Mouse (Mus musculus): ENCODE data around the gene 1700034J05Rik. TPM values are rescaled to one million over a fixed set of nuclear protein-coding genes. Genes with fewer than 3 reads are reported as not detected.

Gene 1700034J05Rik
- polyA plus RNA-seq, 1 experiment from 2014 or later = 0.14 TPM

DNA sequence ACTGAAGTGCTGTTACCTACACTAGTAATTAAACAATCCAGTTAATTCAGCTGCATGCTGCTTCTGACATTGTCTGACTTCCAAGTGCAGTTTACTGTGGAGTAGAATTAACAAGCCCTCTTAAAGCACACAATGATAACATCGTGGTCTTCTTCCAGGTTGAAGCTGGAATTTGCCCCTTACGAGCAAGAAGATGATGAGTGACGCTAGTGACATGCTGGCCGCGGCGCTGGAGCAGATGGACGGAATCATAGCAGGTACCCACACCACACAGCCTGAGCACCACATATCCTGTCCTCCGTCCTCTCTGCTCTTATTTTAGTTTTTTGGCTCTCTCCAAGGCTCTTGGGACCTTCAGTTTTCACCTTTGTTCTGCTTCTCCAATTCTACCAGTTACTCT, 22.2 kb upstream of the 1700034J05Rik start:
- no peak overlapping the region for H3K27ac ChIP-seq
- H3K36me3 ChIP-seq = no peaks in the 10 kb centered on the region; the same call in 1 of the 2 replicates
- no peak for DNase-seq (ENCODE audit: low spot score)
- no peaks in the 10 kb centered on the region for H3K9me3 ChIP-seq
- H3K27me3 ChIP-seq (ENCODE audit: insufficient read depth, poor library complexity, severe bottlenecking) = no peaks in the 10 kb centered on the region
- 89% methylated on average over 8 of the region's 8 CpGs for WGBS
- H3K4me3 ChIP-seq = no peak overlapping the region
- H3K4me1 ChIP-seq (replicated peaks) = peaks cover 15% of the 10 kb centered on the region; the same call in 1 of the 2 replicates

DNA sequence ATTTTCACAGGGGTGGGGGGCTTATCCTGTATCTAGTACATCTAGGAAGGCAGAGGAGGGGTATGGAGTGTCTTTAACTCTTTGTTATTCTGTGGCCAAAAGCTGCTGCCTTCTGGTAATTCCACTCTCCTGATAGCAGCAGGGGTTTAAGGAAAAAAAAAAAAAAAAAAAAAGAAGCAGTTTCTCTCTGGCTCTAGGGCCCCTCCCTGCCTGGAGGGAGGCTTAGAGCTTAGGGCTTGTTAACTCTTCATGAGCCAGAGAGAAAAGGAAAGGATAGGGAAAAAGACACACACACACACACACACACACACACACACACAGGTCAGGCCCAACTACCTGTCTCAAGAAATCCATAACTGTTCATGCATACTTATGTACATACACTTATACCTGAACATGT, 19.6 kb upstream of the 1700034J05Rik start:
- Histone ChIP-seq H3K9me3 (no peaks in the 10 kb centered on the region), H3K4me1 (replicated peaks) (0 out of 2 replicates have a peak, but pooled peaks cover under 1% of the 10 kb centered on the region), H3K27ac (no peak overlapping the region), H3K36me3 (no peaks in the 10 kb centered on the region), H3K4me3 (no peak overlapping the region), H3K27me3 (ENCODE audit: insufficient read depth, poor library complexity, severe bottlenecking) (no peaks in the 10 kb centered on the region)
- DNase-seq (ENCODE audit: low spot score) = no peak

DNA sequence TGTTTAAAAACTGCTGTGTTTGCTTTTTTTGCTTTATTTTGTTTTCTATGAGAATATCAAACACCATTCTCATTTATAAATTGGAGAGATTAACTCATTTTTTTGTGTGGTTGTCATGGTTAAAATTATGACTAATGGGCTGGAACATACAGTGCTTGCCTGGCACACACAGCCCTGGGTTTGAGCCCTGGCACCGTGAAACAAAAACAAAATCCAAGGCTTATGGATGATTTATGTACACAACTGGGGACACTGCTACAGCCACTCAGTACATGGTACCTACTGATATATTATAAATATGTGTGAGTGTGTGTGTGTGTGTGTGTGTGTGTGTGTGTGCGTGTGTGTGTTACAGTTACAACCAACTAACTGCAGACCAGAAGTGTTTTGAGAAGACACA, 19.2 kb upstream of the 1700034J05Rik start:
- H3K27me3 ChIP-seq (ENCODE audit: insufficient read depth, poor library complexity, severe bottlenecking) = no peaks in the 10 kb centered on the region
- WGBS = 71% methylated on average over 2 of the region's 2 CpGs

DNA sequence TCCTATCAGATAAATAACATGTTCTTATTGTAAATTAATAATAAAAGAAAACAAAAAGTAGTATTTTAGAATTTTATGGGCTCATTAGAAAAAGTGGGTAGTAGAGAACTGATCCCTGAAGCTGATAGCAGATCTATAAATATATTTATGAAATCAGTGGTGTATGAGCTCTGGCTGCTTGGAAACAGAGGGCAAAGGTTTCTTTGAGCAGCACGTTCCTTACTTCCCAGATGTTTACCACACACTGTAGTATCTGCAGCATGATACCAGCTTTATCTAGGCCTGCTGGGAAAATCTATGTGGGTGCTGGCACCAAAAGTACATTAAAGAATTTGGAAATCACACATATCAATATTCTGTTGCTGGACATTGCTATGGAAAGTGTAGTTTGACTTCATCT, 18.5 kb upstream of the 1700034J05Rik start:
- H3K36me3 ChIP-seq = no peaks in the 10 kb centered on the region
- H3K9me3 ChIP-seq = no peaks in the 10 kb centered on the region
- 63% methylated on average over 1 of the region's 1 CpGs for WGBS
- H3K27ac ChIP-seq = no peak overlapping the region
- H3K27me3 ChIP-seq (ENCODE audit: insufficient read depth, poor library complexity, severe bottlenecking) = no peaks in the 10 kb centered on the region
- no peak for DNase-seq (ENCODE audit: low spot score)
- no peaks in the 10 kb centered on the region for H3K4me1 ChIP-seq (replicated peaks)
- H3K4me3 ChIP-seq = no peak overlapping the region

More for the DNA sequence above, 19.2 kb upstream of the 1700034J05Rik start:
- no peaks in the 10 kb centered on the region for H3K36me3 ChIP-seq
- no peaks in the 10 kb centered on the region for H3K4me1 ChIP-seq (replicated peaks)
- no peaks in the 10 kb centered on the region for H3K9me3 ChIP-seq
- DNase-seq (ENCODE audit: low spot score) = no peak
- no peak overlapping the region for H3K27ac ChIP-seq
- no peak overlapping the region for H3K4me3 ChIP-seq

DNA sequence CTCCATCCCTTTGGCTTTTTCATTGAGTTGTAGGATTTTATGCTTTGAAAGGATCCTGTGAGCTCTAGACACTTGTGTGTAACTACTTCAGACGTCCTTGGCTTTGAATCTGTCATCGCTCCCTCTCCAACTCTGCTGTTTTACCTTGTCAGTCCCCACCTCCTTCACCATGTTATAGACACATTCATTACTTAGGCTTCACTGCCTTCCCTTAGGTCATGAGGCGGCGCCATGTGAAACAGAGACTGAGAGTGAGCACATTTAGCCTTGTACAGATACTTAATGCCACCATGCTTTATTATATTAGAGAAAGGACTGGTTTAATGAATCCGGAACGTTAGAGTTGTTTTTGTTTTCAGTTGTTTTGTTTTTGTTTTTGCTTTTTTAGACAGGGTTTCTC, 17.8 kb upstream of the 1700034J05Rik start:
- Histone ChIP-seq H3K27me3 (ENCODE audit: insufficient read depth, poor library complexity, severe bottlenecking) (no peaks in the 10 kb centered on the region), H3K4me3 (no peak overlapping the region), H3K4me1 (replicated peaks) (no peaks in the 10 kb centered on the region), H3K27ac (no peak overlapping the region), H3K9me3 (no peaks in the 10 kb centered on the region), H3K36me3 (no peaks in the 10 kb centered on the region)
- no peak for DNase-seq (ENCODE audit: low spot score)
- WGBS = 78% methylated on average over 6 of the region's 6 CpGs

DNA sequence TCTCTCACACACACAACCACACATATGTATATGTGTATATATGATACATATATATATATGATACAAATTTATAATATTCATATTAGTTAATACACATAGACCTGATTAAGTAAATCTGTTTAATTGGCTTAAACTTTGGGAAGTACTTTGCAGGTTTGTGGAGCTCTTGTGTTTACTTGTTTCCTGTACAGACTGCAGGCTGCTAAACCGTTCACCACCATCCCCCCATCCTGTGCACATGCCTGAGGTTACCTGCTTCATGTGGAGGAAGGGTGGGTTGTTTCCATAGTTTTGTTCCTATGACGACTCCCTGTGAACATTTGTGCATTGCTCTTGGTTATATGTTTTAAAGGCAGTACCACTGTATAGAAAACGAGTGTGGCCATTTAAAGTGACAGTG, 17.1 kb upstream of the 1700034J05Rik start:
- WGBS = 66% methylated on average over 3 of the region's 3 CpGs
- no peak overlapping the region for H3K4me3 ChIP-seq
- no peaks in the 10 kb centered on the region for H3K27me3 ChIP-seq (ENCODE audit: insufficient read depth, poor library complexity, severe bottlenecking)
- DNase-seq (ENCODE audit: low spot score) = no peak
- peaks cover under 1% of the 10 kb centered on the region; the same call in 1 of the 2 replicates for H3K4me1 ChIP-seq (replicated peaks)
- H3K27ac ChIP-seq = no peak overlapping the region
- no peaks in the 10 kb centered on the region for H3K9me3 ChIP-seq
- H3K36me3 ChIP-seq = no peaks in the 10 kb centered on the region

DNA sequence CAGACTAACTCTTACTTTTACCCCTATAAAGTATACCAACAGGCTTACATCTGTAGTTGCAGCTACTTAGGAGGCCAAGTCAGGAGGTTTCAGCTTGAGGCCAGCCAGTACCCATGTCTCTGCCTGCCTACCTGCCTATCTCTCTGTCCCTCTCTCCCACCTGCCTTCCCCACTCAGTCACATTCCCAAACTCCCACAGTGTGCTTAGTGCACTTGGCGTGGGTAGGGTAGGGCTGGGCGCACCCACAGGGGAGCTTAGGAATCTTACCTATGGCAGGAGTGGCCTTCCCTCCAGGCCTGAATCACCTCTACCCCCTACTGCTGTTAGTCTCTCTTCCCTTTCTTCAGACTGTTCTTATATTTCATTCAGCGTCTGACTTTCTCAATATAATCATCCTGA, 16.6 kb upstream of the 1700034J05Rik start:
- H3K4me1 ChIP-seq (replicated peaks) = peaks cover 4% of the 10 kb centered on the region; the same call in 1 of the 2 replicates
- no peak overlapping the region for H3K27ac ChIP-seq
- no peak overlapping the region for H3K4me3 ChIP-seq
- 64% methylated on average over 3 of the region's 3 CpGs for WGBS
- no peaks in the 10 kb centered on the region for H3K9me3 ChIP-seq
- H3K27me3 ChIP-seq (ENCODE audit: insufficient read depth, poor library complexity, severe bottlenecking) = no peaks in the 10 kb centered on the region
- no peak for DNase-seq (ENCODE audit: low spot score)
- no peaks in the 10 kb centered on the region for H3K36me3 ChIP-seq

DNA sequence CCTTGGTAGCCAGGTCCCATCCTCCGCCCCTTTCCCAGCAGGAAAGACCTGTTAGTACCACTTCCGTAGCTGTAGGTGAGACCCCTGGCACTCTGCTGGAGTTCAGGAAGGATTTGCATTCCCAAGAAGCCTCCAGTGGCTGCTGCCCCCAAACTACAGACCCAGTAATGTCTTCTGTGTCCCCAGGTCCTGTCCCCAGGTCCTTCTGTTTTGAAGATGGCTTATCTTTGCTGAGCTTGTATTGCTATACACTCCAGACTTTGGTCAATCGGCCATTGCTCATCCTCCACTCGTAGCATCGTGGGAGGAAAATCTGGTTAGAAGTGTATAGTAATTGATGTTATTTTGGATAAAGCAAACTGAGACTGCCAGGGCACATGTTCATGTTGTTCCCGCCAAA, 13.6 kb upstream of the 1700034J05Rik start:
- no peak for DNase-seq (ENCODE audit: low spot score)
- no peak overlapping the region for H3K4me3 ChIP-seq
- H3K9me3 ChIP-seq = no peaks in the 10 kb centered on the region
- H3K27ac ChIP-seq = no peak overlapping the region
- 75% methylated on average over 6 of the region's 6 CpGs for WGBS
- peaks cover 4% of the 10 kb centered on the region; the same call in 1 of the 2 replicates for H3K4me1 ChIP-seq (replicated peaks)
- H3K36me3 ChIP-seq = no peaks in the 10 kb centered on the region
- no peaks in the 10 kb centered on the region for H3K27me3 ChIP-seq (ENCODE audit: insufficient read depth, poor library complexity, severe bottlenecking)

DNA sequence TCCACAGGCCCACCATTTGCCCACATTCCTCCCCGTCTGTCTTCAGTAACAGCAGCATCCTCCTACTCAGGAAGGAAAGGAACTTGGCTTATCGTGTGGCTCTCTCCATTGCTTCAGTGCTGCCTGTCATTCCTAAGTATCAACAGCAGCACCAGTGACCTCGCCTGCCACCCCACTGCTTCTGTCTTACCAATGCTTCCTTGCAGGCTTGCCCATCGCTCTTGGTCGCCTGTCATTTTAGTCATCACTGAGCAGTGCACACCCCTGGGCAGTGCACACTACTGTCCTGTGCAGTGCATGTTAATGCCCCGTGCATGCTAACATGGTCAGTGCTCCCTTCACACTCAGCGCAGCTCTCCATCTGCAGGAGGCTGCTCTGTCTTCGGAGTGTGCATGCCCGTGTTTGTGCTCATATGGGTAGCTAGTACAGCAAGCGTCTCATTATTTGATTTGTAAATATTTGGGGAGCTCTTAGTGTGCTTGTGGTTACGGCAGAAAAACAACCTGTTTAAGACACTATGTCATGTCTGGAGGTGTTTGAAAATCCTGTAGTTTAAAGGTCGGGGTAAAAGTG, 12.3 kb upstream of the 1700034J05Rik start:
- peaks cover 4% of the 10 kb centered on the region; the same call in 1 of the 2 replicates for H3K4me1 ChIP-seq (replicated peaks)
- no peaks in the 10 kb centered on the region for H3K27me3 ChIP-seq (ENCODE audit: insufficient read depth, poor library complexity, severe bottlenecking)
- H3K27ac ChIP-seq = peak overlapping the region; percentile 9; the same call in 1 of the 2 replicates
- H3K4me3 ChIP-seq = no peak overlapping the region
- WGBS = 77% methylated on average over 12 of the region's 12 CpGs
- H3K9me3 ChIP-seq = no peaks in the 10 kb centered on the region
- no peaks in the 10 kb centered on the region for H3K36me3 ChIP-seq
- DNase-seq (ENCODE audit: low spot score) = no peak

DNA sequence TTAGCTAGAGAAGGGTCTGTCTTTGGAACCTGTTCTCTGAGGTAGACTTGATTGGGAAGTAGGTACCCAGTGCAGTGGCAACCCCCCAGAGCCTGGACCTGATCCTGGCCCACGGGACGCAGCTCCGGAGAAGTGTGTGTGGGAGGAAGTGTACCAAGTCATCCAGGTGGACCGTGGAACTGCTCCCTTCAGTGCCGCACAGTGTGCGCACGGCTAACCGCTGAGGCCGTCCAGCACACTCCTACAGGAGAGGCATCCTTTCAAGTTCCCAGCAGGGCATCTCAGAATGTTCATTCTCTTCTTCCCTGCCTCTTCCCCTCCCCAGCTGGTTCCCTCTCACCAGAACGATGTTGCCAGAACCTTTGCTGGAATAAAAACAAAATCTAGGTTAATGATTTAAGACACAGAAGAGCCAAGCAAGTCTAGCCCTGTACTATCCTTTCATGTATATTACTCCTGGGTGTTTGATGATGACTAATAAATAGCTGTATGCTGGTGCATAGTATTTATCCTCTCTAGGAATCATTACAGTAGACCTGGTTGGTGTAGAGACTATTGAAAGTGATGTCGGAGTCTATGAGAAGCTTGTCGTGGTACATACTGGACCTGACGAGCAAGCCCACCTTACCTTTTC, 11.0 kb upstream of the 1700034J05Rik start:
- Histone ChIP-seq H3K4me3 (no peak overlapping the region), H3K27ac (no peak overlapping the region), H3K9me3 (no peaks in the 10 kb centered on the region), H3K27me3 (ENCODE audit: insufficient read depth, poor library complexity, severe bottlenecking) (no peaks in the 10 kb centered on the region), H3K4me1 (replicated peaks) (peaks cover 4% of the 10 kb centered on the region; the same call in 1 of the 2 replicates), H3K36me3 (no peaks in the 10 kb centered on the region)
- WGBS = 81% methylated on average over 13 of the region's 13 CpGs
- no peak for DNase-seq (ENCODE audit: low spot score)

DNA sequence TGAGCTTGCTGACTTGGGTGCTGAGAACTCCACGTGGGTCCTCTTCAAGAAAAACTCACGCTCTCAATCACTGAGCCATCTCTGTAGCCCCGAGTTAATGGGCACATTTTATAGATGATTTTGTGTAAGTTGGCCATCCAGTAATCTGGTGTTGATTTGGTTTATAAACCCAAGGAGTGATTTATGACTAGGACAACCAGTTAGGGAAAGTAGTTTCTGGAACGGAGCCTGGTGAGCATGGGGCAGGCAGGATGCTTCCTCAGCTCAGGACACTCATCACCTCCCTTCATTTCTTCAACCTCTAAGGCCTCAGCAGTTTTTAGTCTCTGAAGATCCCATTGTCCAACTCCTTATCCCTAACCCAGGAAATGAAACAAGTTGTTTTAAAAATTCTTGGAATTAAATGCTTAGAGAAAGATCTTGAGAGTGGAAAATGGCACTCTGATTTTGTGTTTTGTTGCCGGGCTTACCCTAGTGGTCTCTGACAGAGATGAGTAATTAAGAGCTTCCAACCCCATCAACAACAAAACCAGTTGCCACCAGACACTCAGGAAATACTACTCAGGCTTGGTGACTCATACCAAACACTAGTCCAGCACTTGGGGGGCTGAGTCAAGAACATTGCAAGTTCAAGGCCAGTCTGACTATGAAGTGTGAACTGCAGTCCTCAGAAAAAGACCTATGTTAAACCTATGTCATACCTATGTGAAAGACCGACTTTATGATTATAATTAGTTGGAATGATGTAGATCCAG, 9.4 kb upstream of the 1700034J05Rik start:
- H3K27me3 ChIP-seq (ENCODE audit: insufficient read depth, poor library complexity, severe bottlenecking) = no peaks in the 10 kb centered on the region
- H3K4me1 ChIP-seq (replicated peaks) = peaks cover 4% of the 10 kb centered on the region; the same call in 1 of the 2 replicates
- 92% methylated on average over 6 of the region's 6 CpGs for WGBS
- H3K36me3 ChIP-seq = no peaks in the 10 kb centered on the region
- no peak for DNase-seq (ENCODE audit: low spot score)
- H3K27ac ChIP-seq = no peak overlapping the region
- no peak overlapping the region for H3K4me3 ChIP-seq
- no peaks in the 10 kb centered on the region for H3K9me3 ChIP-seq

DNA sequence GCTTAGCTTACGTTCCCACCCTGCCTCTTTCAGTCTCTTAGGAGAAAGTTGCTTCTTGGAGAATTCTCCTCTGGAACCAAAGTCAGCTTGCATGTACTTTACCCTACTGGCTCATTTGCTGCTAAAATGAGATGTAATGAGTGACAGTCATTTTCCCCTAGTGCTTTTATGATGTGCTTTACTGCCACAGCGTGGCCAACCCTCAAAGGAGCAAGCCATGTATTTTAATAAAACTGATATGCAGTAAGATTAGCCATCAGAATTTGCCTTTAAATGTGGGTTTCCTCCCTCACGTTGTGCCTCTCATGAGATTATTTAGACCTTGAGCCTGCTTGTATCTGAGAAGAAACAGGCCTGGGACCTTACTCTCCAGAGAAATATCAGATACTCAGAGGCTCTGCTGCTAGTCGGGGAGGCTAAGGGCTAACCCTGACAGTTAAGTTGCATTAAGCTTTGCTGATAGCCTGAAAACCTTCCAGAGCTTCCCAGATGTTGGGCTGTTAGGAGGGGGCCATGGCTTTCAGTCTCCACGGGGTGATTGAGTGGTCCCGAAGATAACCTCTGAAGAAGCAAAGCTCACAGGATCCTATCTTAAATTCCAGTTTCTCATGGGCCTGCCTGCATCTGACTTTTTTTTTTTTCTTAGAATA, 7.7 kb upstream of the 1700034J05Rik start:
- no peaks in the 10 kb centered on the region for H3K27me3 ChIP-seq (ENCODE audit: insufficient read depth, poor library complexity, severe bottlenecking)
- H3K9me3 ChIP-seq = no peaks in the 10 kb centered on the region
- no peaks in the 10 kb centered on the region for H3K36me3 ChIP-seq
- DNase-seq (ENCODE audit: low spot score) = no peak
- peaks cover 4% of the 10 kb centered on the region; the same call in 1 of the 2 replicates for H3K4me1 ChIP-seq (replicated peaks)
- no peak overlapping the region for H3K27ac ChIP-seq
- 81% methylated on average over 6 of the region's 6 CpGs for WGBS
- no peak overlapping the region for H3K4me3 ChIP-seq

DNA sequence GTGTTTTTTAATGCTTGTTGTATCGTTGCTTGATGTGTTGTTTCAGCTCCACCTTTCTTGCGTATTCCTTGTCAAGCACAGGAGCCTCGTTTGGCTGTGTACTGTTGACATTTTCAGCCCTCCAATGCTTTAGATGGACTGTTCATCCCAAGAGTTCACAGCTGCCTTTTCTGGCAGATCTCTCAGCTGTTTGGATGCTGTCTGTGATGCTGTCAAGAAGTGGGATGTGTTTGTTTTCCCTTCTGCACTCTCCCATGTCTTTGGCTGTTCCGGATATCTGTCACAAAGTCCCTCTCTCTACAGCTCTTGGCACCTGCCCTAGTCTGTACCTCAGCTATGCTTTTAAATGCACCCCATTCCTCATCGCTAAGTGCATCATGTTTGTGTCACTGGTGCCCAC, 6.7 kb upstream of the 1700034J05Rik start:
- Histone ChIP-seq H3K36me3 (no peaks in the 10 kb centered on the region), H3K27ac (no peak overlapping the region), H3K4me1 (replicated peaks) (peaks cover 1% of the 10 kb centered on the region), H3K9me3 (no peaks in the 10 kb centered on the region), H3K4me3 (no peak overlapping the region), H3K27me3 (ENCODE audit: insufficient read depth, poor library complexity, severe bottlenecking) (no peaks in the 10 kb centered on the region)
- 88% methylated on average over 5 of the region's 5 CpGs for WGBS
- DNase-seq (ENCODE audit: low spot score) = no peak
